Mouse (Mus musculus): ENCODE results near the gene Xrra1. TPM values are rescaled to one million over a fixed set of nuclear protein-coding genes. Genes with fewer than 3 reads are reported as not detected.
"Not testable (repeated sequence)": the region's sequence is repeated elsewhere in the genome, so short reads cannot be mapped to it uniquely, and the experiment has no call there.

Xrra1 gene
- polyA plus RNA-seq (2015; fragmentation: Nextera tagmentation; extraction: Ambion mirVana): 0.28 and 0.69 TPM in 2 replicates

- peak; percentile 99 for ATAC-seq (ENCODE audit: low read depth)
- under 1% methylated on average over 42 of the region's 42 CpGs for WGBS
These were observed at the start of gene Xrra1 for GRCm38 (mm10) chr7:99858813-99859585. TSS of gene Xrra1 (plus strand) at chr7:99859116.

GRCm38 (mm10) chr7:99810814-99811213, 48.1 kb upstream of the Xrra1 start:
- H3K27ac ChIP-seq (replicated peaks): no peak overlapping the region
- peaks cover 9% of the 10 kb centered on the region; the same call in 1 of the 2 replicates for H3K36me3 ChIP-seq
- no peak overlapping the region for H3K4me2 ChIP-seq
- ATAC-seq (ENCODE audit: low read depth): no peak
- H3K4me3 ChIP-seq: no peak overlapping the region
- H3K9me3 ChIP-seq: no peaks in the 10 kb centered on the region
- no peaks in the 10 kb centered on the region for H3K4me1 ChIP-seq (replicated peaks)
- 94% methylated on average over 2 of the region's 2 CpGs for WGBS
- H3K27me3 ChIP-seq: no peaks in the 10 kb centered on the region
- no peak overlapping the region for H3K9ac ChIP-seq

More at GRCm38 (mm10) chr7:99858813-99859585, at the start of gene Xrra1:
- H3K4me3 ChIP-seq: peak within 1 kb of the TSS; percentile 84
- peaks cover 26% of the 10 kb centered on the region for H3K4me1 ChIP-seq (replicated peaks)
- peak within 1 kb of the TSS; percentile 90 for H3K4me2 ChIP-seq
- H3K9ac ChIP-seq: peak within 1 kb of the TSS; percentile 85
- H3K27me3 ChIP-seq: no peaks in the 10 kb centered on the region
- H3K9me3 ChIP-seq: no peaks in the 10 kb centered on the region
- H3K27ac ChIP-seq (replicated peaks): peak within 1 kb of the TSS; percentile 88
- peaks cover 18% of the 10 kb centered on the region for H3K36me3 ChIP-seq

GRCm38 (mm10) chr7:99811661-99812060, 47.3 kb upstream of the Xrra1 start:
- ATAC-seq (ENCODE audit: low read depth): no peak
- WGBS: 90% methylated on average over 4 of the region's 4 CpGs
- no peaks in the 10 kb centered on the region for H3K4me1 ChIP-seq (replicated peaks)

GRCm38 (mm10) chr7:99813394-99813793, 45.5 kb upstream of the Xrra1 start:
- no peak for ATAC-seq (ENCODE audit: low read depth)
- Histone ChIP-seq H3K4me2 (no peak overlapping the region), H3K9me3 (no peaks in the 10 kb centered on the region), H3K4me3 (no peak overlapping the region), H3K27me3 (no peaks in the 10 kb centered on the region), H3K27ac (replicated peaks) (no peak overlapping the region), H3K9ac (no peak overlapping the region), H3K4me1 (replicated peaks) (no peaks in the 10 kb centered on the region), H3K36me3 (peaks cover 9% of the 10 kb centered on the region; the same call in 1 of the 2 replicates)
- WGBS: 92% methylated on average over 11 of the region's 11 CpGs

More at GRCm38 (mm10) chr7:99811661-99812060, 47.3 kb upstream of the Xrra1 start:
- Histone ChIP-seq H3K27me3 (no peaks in the 10 kb centered on the region), H3K9ac (no peak overlapping the region), H3K4me3 (no peak overlapping the region), H3K9me3 (no peaks in the 10 kb centered on the region), H3K27ac (replicated peaks) (no peak overlapping the region), H3K36me3 (peaks cover 9% of the 10 kb centered on the region; the same call in 1 of the 2 replicates), H3K4me2 (no peak overlapping the region)

- H3K4me3 ChIP-seq; H3K9ac ChIP-seq; H3K27ac ChIP-seq (replicated peaks); ATAC-seq (ENCODE audit: low read depth); H3K4me1 ChIP-seq (replicated peaks); H3K4me2 ChIP-seq; H3K36me3 ChIP-seq; H3K9me3 ChIP-seq; H3K27me3 ChIP-seq: not testable (repeated sequence)
- WGBS: 20% methylated on average over 9 of the region's 9 CpGs
These were observed 40.7 kb upstream of the Xrra1 start for GRCm38 (mm10) chr7:99818181-99818725.

GRCm38 (mm10) chr7:99821953-99822352, 37.0 kb upstream of the Xrra1 start:
- Histone ChIP-seq H3K4me3 (no peak overlapping the region), H3K9ac (no peak overlapping the region), H3K27ac (replicated peaks) (no peak overlapping the region), H3K36me3 (no peaks in the 10 kb centered on the region), H3K9me3 (no peaks in the 10 kb centered on the region), H3K4me1 (replicated peaks) (no peaks in the 10 kb centered on the region), H3K27me3 (no peaks in the 10 kb centered on the region), H3K4me2 (no peak overlapping the region)
- WGBS: 88% methylated on average over 2 of the region's 2 CpGs
- no peak for ATAC-seq (ENCODE audit: low read depth)

GRCm38 (mm10) chr7:99822426-99822825, 36.5 kb upstream of the Xrra1 start:
- no peak for ATAC-seq (ENCODE audit: low read depth)
- H3K4me1 ChIP-seq (replicated peaks): peaks cover under 1% of the 10 kb centered on the region; the same call in 1 of the 2 replicates
- no peak overlapping the region for H3K4me2 ChIP-seq
- no peak overlapping the region for H3K27ac ChIP-seq (replicated peaks)
- no peak overlapping the region for H3K9ac ChIP-seq
- WGBS: 82% methylated on average over 5 of the region's 5 CpGs
- H3K4me3 ChIP-seq: no peak overlapping the region
- H3K27me3 ChIP-seq: no peaks in the 10 kb centered on the region
- no peaks in the 10 kb centered on the region for H3K9me3 ChIP-seq
- H3K36me3 ChIP-seq: no peaks in the 10 kb centered on the region

- no peak overlapping the region for H3K4me2 ChIP-seq
- no peaks in the 10 kb centered on the region for H3K36me3 ChIP-seq
- ATAC-seq (ENCODE audit: low read depth): no peak
- no peaks in the 10 kb centered on the region for H3K27me3 ChIP-seq
- no peak overlapping the region for H3K4me3 ChIP-seq
- no peak overlapping the region for H3K27ac ChIP-seq (replicated peaks)
- no peaks in the 10 kb centered on the region for H3K9me3 ChIP-seq
- no peak overlapping the region for H3K9ac ChIP-seq
- H3K4me1 ChIP-seq (replicated peaks): peaks cover 7% of the 10 kb centered on the region
- WGBS: 88% methylated on average over 10 of the region's 10 CpGs
These were observed 35.8 kb upstream of the Xrra1 start for GRCm38 (mm10) chr7:99823045-99823663.

GRCm38 (mm10) chr7:99824649-99825483, 34.0 kb upstream of the Xrra1 start:
- Histone ChIP-seq H3K36me3 (no peaks in the 10 kb centered on the region), H3K9me3 (no peaks in the 10 kb centered on the region), H3K4me2 (no peak overlapping the region), H3K27ac (replicated peaks) (no peak overlapping the region), H3K27me3 (no peaks in the 10 kb centered on the region), H3K4me1 (replicated peaks) (peaks cover 14% of the 10 kb centered on the region), H3K9ac (no peak overlapping the region), H3K4me3 (no peak overlapping the region)
- 88% methylated on average over 16 of the region's 16 CpGs for WGBS
- ATAC-seq (ENCODE audit: low read depth): no peak

- Histone ChIP-seq H3K9ac (no peak overlapping the region), H3K4me2 (no peak overlapping the region), H3K27me3 (no peaks in the 10 kb centered on the region), H3K36me3 (no peaks in the 10 kb centered on the region), H3K27ac (replicated peaks) (no peak overlapping the region), H3K4me3 (no peak overlapping the region), H3K4me1 (replicated peaks) (peaks cover 14% of the 10 kb centered on the region), H3K9me3 (no peaks in the 10 kb centered on the region)
- 90% methylated on average over 9 of the region's 9 CpGs for WGBS
- no peak for ATAC-seq (ENCODE audit: low read depth)
These were observed 33.4 kb upstream of the Xrra1 start for GRCm38 (mm10) chr7:99825511-99825910.

GRCm38 (mm10) chr7:99826096-99826495, 32.8 kb upstream of the Xrra1 start:
- Histone ChIP-seq H3K27ac (replicated peaks) (no peak overlapping the region), H3K36me3 (no peaks in the 10 kb centered on the region), H3K4me1 (replicated peaks) (peaks cover 14% of the 10 kb centered on the region), H3K4me3 (no peak overlapping the region), H3K27me3 (no peaks in the 10 kb centered on the region), H3K9ac (no peak overlapping the region), H3K9me3 (no peaks in the 10 kb centered on the region), H3K4me2 (no peak overlapping the region)
- no peak for ATAC-seq (ENCODE audit: low read depth)
- WGBS: 66% methylated on average over 6 of the region's 6 CpGs

Data from neural tube, embryonic 13.5 days (tissue).